Mouse (Mus musculus): ENCODE data around the gene Cntnap5a.

The Cntnap5a gene

GRCm38 (mm10) chr1:115684518-115685368 lies at the start of gene Cntnap5a:
Cntnap5a (plus strand) TSS chr1:115684756.
- peak; percentile 87 for DNase-seq (ENCODE audit: low spot score)

DNA sequence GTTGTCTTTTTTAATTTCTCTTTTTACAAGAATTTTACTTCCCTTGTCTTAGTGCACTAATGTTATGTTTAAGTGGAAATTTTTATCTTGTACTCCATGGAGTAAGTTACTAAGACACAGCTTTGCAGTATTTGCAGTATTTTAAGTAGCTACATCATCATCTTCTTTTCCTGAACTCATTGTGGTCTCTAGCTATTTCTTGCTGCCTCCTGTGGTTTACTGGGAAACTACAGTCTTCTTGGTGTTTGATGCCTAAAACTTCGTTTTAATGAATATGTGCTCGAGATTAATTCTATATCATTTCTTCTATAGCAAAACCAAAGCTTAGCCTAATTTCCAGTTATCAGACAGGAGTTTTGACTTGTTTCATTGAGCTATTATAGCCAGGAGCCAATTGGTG lies 37.6 kb upstream of the Cntnap5a start:
- DNase-seq (ENCODE audit: low spot score) = no peak

DNA sequence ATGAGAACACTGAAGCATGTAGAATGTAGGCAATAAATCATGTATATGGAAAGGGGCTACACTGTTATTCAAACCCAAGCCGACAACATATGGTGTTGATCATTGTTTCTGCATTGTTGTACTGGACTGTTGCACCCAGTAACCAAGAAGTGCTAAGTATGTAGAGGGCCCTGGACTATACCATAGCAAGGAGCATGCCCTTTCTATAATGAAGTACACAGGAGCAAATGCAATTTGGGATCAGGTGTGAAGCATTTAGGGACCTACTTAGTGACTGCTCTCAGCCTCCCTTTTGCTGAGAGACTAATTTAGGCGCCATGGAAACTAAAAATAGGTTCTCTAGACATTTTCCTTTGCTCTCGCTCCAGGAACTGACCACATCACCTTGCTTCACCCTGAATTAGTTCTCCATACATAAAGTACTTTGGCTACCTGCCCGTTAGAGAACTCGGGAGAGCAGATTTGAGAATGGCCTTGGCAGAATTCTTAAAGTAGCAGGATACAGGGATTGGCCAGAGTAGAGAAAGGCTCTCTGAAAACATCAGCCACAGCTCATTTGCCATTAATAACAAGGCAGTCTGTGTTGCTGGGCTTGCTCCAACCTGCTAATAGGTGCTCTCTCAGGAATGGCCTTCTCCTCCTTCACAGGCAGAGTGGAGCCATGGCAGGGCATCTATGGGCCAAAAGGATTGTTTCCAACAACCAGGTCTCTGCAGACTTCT lies 26.1 kb upstream of the Cntnap5a start:
- no peak for DNase-seq (ENCODE audit: low spot score)

GRCm38 (mm10) chr1:115686494-115686893 lies 1.9 kb downstream of the Cntnap5a start:
- peak; percentile 4 for DNase-seq (ENCODE audit: low spot score)

GRCm38 (mm10) chr1:115699798-115700197 lies 15.2 kb downstream of the Cntnap5a start:
- DNase-seq (ENCODE audit: low spot score) = no peak

GRCm38 (mm10) chr1:115742556-115742955 lies 58.0 kb downstream of the Cntnap5a start:
- DNase-seq (ENCODE audit: low spot score) = no peak

- no peak for DNase-seq (ENCODE audit: low spot score)
Observed at GRCm38 (mm10) chr1:115745569-115745968, 61.0 kb downstream of the Cntnap5a start.

- no peak for DNase-seq (ENCODE audit: low spot score)
Observed at GRCm38 (mm10) chr1:115784737-115785136, 100.2 kb downstream of the Cntnap5a start.

DNA sequence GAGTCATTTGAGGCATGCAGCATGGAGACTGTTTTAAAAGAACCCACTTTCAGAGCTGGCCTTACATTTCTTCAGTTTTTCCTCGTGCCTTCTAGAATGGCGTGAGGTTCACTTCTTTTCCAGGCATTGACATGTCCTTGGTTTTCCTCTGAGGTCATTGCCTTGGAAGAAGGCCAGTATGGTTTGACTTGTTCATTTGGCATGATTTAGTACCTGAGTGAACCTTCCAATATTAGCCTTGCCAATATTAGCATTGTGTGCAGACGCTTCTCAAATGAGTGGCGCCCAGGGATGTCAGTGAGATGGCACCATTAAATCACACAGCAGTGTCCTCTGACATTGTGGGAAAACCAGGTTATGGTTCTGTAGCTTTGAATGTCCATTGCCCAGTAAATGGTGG lies 158.0 kb downstream of the Cntnap5a start:
- no peak for DNase-seq (ENCODE audit: low spot score)

DNA sequence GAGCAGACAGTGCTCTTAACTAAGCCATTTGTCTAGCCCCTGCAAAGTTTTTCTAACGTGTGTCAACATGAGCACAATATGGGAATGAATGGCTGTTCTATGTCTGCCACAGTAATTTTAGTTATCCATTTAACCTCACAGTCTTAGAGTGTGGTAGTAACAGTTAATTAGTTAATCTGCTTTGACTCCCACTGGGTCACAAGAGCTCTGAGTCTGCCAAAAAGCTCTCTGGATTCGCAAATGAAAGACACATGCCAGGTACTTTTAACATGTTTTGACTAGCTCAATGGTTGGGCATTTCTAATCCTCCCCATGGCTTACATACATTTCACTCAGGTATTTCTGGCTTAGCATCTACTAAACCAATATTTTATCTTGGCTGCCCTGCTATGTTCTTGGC lies 163.0 kb downstream of the Cntnap5a start:
- no peak for DNase-seq (ENCODE audit: low spot score)

- no peak for DNase-seq (ENCODE audit: low spot score)
Observed at GRCm38 (mm10) chr1:115852206-115852605, 167.7 kb downstream of the Cntnap5a start.

DNA sequence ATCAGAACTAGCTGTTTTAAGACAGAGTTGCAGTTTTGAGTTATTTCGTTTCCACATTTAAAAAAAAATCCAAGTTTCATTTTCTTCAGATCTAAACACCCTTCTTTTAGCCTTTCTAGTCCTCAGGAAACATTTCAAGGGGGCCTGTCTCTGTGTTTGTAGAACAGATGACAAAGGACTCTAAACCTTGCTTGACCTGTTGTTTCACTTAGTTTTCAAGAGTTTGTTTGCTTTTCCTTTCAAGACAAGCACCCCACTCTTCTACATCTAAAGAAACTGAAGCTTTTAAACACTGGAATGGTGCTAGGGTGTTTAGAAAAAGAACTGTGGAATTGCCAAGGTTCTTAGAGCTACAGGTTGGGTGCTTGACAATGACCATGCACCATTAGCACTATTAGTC lies 233.8 kb downstream of the Cntnap5a start:
- no peak for DNase-seq (ENCODE audit: low spot score)

DNA sequence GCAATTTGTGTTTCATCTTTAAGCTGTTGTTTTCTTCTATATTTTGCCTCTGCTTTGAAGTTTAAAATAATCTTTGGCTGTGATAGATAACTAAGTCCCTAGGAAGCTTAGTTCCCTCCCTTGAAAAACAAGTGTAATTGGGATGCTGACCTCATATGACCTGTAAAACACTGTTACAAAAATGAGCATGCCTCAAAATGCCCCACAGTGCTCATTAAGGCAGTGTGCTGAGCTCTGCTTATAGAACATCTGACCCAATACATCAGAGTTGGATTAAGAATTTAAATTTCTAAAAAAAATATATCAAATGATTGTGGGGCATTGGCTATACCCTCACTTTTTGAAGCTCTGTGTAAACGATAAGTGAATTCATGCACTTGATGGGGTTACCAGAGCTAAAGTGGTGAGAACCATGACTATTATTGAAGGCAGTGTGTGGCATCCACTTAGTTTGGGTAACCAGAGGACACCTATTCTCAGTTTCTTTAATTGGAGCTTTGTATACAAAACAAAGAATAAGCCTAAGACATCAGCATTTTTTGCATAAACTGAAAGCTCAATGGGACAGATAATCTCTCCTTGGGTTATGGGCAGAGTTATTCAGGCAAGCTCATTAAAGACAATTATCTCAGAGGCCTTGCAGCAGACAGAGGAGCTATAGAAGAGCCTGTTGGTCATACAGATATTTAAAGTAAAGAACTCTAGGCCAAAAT lies 241.6 kb downstream of the Cntnap5a start:
- no peak for DNase-seq (ENCODE audit: low spot score)

GRCm38 (mm10) chr1:115932045-115932444 lies 247.5 kb downstream of the Cntnap5a start:
- peak; percentile 6 for DNase-seq (ENCODE audit: low spot score)

DNA sequence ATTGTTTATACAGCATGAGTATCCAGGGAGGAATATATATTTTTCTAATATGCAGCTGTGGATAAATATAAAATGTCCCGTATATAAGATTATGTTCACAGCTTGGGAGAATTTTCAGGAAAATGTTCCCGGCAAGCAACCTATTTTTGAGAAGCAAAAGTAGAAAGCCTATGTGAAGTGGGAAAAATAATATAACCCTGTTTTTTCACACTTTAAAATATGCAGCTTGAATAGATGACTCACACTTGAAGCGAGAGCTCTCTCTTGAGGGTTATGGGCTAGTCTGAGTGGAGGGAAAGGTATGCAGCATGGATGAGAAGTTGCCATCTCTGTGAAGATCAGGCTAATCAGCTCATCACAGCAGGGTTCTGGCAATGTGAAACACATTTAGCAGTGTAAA lies 261.3 kb downstream of the Cntnap5a start:
- no peak for DNase-seq (ENCODE audit: low spot score)

DNA sequence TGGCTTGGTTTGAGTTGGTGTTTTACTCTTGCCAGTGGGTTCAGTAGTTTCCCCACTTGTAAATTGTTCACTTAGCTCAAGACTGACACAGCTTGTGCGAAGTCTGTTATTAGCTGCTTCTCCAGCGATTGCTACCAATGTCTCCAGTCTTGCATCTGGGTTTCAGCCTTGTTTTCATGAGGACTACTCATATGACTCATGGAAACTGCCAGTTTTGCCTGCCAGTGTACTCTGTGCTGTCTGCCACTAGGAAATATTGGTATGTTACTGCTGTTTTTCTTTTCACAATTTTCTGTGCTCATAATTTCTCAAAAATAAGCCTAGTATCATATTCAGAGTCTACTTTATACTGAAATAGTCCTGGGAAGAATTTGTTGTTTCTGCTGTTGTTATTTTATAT lies 272.0 kb downstream of the Cntnap5a start:
- DNase-seq (ENCODE audit: low spot score) = no peak

DNA sequence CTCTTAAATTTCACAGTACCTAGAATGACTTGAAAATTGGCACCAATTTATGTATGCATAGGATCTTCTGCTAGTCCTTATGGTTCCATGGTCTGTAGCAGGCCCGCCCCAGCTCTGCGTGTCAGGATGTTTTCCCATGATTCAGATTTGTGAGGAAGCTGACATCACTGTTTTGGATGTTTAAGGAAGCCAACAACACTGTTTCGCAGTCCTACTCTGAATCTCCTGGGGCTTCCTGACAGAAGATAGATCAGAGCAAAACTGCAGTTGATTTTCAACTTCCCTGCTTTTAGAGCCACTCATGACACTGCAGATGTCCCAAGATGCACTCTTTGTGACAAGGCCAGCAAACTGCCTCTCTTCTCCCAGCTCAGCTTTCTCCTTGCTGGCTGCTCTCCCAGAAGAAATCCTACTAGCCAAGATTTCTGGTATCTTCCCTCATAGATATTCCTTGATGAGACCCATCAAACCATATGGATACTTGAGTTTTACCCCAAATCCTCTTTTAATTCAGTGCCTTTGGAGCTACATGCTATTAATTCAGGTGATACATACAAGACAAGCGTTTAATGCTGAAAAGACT lies 280.5 kb downstream of the Cntnap5a start:
- no peak for DNase-seq (ENCODE audit: low spot score)

- DNase-seq (ENCODE audit: low spot score) = no peak
Observed at GRCm38 (mm10) chr1:115990204-115990603, 305.6 kb downstream of the Cntnap5a start.

DNA sequence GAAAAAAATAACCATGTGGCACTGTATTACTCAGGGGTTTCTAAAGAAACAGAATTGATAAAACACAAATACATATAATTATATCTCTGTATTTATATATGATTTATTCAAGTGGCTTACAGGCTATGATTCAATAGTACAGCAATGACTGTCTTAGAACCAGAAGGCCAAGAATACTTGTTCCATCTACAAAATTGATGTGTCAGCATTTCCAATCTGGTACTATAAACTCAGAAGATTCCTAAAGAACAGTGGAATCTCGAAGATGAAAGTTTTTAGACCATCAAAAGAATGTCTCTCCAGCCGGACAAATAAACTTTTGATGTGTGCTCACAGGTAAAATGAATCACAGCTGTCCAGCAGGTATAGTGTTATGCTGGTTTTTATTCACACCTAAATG lies 331.2 kb downstream of the Cntnap5a start:
- no peak for DNase-seq (ENCODE audit: low spot score)

- no peak for DNase-seq (ENCODE audit: low spot score)
Observed at GRCm38 (mm10) chr1:116029653-116030052, 345.1 kb downstream of the Cntnap5a start.

DNA sequence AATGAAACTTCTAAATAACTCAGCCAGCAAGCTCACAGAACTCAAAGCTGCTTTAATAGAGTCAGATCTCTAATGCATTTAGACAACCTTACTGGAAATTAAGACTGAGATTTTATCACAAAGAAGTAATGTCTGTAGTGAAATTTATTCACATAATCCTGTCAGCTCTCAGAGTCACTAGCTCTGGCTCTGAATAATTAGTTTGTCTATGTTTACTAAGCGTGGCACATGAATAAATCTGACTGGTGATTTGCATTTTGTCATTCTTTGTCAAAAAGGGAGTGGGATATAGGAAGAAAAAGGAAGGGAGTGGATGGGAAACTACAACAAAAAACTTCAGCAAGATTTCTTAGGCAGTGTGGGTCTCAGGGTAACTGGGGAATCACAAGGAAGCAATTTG lies 351.3 kb downstream of the Cntnap5a start:
- no peak for DNase-seq (ENCODE audit: low spot score)

DNA sequence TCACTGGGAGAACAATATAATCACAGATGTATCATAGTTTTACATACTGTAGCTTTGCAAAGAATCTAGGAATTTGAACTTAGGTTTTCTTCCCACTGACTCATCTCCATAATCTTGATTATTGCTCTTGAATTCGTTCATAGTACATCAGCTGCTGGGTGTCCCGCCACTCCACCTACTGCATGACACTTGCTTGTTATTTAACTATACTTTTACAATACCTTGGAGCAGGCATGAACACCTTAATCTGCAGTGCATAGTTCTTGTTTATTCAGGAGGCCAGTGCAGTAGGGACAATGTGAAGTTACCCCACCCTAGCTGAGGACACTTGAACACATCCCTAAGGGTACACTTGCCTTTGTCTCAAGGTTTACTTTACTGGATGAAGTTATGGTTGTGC lies 352.3 kb downstream of the Cntnap5a start:
- DNase-seq (ENCODE audit: low spot score) = no peak

Measured in embryo, embryonic 10 days (tissue).